Mouse (Mus musculus): ENCODE results near the gene Abcd1.

Abcd1 gene

GRCm38 (mm10) chrX:73774168-73774760 is 57.9 kb downstream of the Abcd1 start, which contains the start of gene Srpk3:
Srpk3 (plus strand) TSS chrX:73774405.
- Histone ChIP-seq H3K36me3 (ENCODE audit: control insufficient read depth, insufficient read depth, low read length, poor library complexity, severe bottlenecking) (0 out of 2 replicates have a peak, but pooled peaks cover 6% of the 10 kb centered on the region), H3K27me3 (ENCODE audit: control insufficient read depth, insufficient read depth, low read length, poor library complexity, severe bottlenecking) (no peaks in the 10 kb centered on the region)
- DNase-seq (ENCODE audit: low read depth, low spot score), result peak; percentile 67

GRCm38 (mm10) chrX:73774802-73775483 is 58.5 kb downstream of the Abcd1 start:
- no peak for DNase-seq (ENCODE audit: low read depth, low spot score)
- 0 out of 2 replicates have a peak, but pooled peaks cover 7% of the 10 kb centered on the region for H3K36me3 ChIP-seq (ENCODE audit: control insufficient read depth, insufficient read depth, low read length, poor library complexity, severe bottlenecking)
- H3K27me3 ChIP-seq (ENCODE audit: control insufficient read depth, insufficient read depth, low read length, poor library complexity, severe bottlenecking), result no peaks in the 10 kb centered on the region

- H3K27me3 ChIP-seq (ENCODE audit: control insufficient read depth, insufficient read depth, low read length, poor library complexity, severe bottlenecking), result no peaks in the 10 kb centered on the region
- H3K36me3 ChIP-seq (ENCODE audit: control insufficient read depth, insufficient read depth, low read length, poor library complexity, severe bottlenecking), result 0 out of 2 replicates have a peak, but pooled peaks cover 10% of the 10 kb centered on the region
- DNase-seq (ENCODE audit: low read depth, low spot score), result peak; percentile 36
These were observed 65.8 kb downstream of the Abcd1 start for GRCm38 (mm10) chrX:73782227-73782626.

- 0 out of 2 replicates have a peak, but pooled peaks cover 3% of the 10 kb centered on the region for H3K36me3 ChIP-seq (ENCODE audit: control insufficient read depth, insufficient read depth, low read length, poor library complexity, severe bottlenecking)
- no peaks in the 10 kb centered on the region for H3K27me3 ChIP-seq (ENCODE audit: control insufficient read depth, insufficient read depth, low read length, poor library complexity, severe bottlenecking)
- DNase-seq (ENCODE audit: low read depth, low spot score), result no peak
These were observed 69.3 kb downstream of the Abcd1 start for GRCm38 (mm10) chrX:73785666-73786065.

- Histone ChIP-seq H3K27me3 (ENCODE audit: control insufficient read depth, insufficient read depth, low read length, poor library complexity, severe bottlenecking) (no peaks in the 10 kb centered on the region), H3K36me3 (ENCODE audit: control insufficient read depth, insufficient read depth, low read length, poor library complexity, severe bottlenecking) (no peaks in the 10 kb centered on the region)
- peak; percentile 97 for DNase-seq (ENCODE audit: low read depth, low spot score)
These were observed 70.2 kb downstream of the Abcd1 start, which contains the start of the genes Idh3g and Ssr4 for GRCm38 (mm10) chrX:73786364-73787224. Idh3g (minus strand) TSS chrX:73786897. Ssr4 (plus strand) TSS chrX:73787028.

- H3K27me3 ChIP-seq (ENCODE audit: control insufficient read depth, insufficient read depth, low read length, poor library complexity, severe bottlenecking), result no peaks in the 10 kb centered on the region
- no peak for DNase-seq (ENCODE audit: low read depth, low spot score)
- H3K36me3 ChIP-seq (ENCODE audit: control insufficient read depth, insufficient read depth, low read length, poor library complexity, severe bottlenecking), result no peaks in the 10 kb centered on the region
These were observed 70.8 kb downstream of the Abcd1 start for GRCm38 (mm10) chrX:73787225-73787558.

Data from splenic B cell, adult 2 months (primary cell).